Mouse (Mus musculus): ENCODE results near the gene Rcn3.
"Not testable (repeated sequence)": the region's sequence is repeated elsewhere in the genome, so short reads cannot be mapped to it uniquely, and the experiment has no call there.

Gene Rcn3

DNA sequence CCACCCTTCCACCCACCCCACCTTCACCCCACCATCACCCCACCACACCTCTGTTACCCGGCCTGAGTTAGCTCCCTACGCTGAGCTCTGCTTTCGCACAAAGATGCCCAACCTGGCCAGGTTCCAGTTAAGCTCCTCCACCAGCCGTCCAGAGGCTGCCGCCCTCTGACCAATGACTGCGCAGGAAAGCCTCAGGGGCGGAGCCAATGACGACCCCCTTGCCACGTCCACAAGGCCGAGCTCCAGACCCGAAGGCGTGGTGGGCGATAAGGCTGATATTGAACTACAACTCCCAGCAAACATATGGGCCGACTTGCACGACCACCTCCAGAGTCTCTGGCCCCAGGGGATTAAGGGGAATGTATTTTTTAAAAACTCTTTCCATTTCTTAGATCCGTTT lies at the start of gene Rcn3:
TSS of gene Rcn3 (minus strand) at position 174 of the 400 bp plus-strand sequence.
- in situ Hi-C loops (cut with MseI, MboI): no loop called here

DNA sequence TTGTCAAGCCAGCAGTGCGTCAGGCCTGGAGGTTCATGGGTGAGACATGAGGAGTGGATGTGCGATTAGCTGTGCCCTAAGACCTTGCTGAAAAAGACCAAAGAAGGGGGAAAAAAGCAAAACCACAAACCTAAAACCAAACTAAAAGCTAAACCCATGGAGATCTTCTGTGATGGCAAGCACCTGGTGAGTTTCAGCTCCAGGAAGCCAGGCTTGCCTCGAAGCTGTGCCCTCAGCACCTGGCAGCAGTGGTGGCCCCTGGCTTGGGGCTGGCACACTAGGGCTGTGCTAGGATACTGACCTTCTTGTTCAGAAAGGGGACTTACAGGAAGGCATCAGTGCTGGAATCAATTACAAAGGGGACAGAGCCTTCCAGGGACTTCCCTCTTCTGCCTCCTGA lies 49.3 kb upstream of the Rcn3 start:
- in situ Hi-C loops (cut with MseI, MboI): no loop called here

DNA sequence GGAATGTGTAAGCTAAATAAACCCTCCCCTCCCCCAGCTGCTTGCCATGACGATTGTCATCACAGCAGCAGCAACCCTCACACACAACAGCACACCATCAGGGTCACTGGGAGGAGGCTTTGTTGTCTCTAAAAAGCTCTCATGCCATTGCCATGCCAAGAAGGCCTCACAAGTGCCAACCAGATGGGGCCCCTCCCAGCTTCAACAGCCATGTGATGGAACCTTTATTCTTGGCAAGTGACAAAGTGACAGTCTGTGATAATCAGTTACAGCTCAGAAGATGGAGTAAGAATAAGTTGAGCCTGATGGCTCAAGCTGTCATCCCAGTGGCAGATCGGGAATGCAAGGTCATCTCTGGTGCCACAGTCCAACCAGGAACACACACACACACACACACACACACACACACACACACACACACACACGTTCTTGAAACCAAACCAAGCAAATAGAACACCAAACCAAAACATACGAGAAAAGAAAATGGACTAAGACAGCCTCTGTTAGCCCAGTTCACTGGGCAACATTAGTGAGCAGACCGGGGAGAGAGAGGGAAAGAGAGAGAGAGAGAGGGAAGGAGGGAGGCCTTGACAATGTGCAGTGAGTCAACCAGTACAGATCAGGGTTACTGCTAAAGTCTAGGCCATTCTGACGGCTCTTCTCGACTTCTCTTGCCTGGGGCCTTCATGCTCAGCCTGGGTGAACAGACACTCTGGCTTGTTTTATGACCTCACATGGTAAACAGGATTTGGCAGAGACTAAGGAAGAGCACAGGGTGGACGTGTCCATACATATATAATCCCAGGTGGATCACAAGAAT lies 48.1 kb upstream of the Rcn3 start:
- in situ Hi-C loops (cut with MseI, MboI): no loop called here

DNA sequence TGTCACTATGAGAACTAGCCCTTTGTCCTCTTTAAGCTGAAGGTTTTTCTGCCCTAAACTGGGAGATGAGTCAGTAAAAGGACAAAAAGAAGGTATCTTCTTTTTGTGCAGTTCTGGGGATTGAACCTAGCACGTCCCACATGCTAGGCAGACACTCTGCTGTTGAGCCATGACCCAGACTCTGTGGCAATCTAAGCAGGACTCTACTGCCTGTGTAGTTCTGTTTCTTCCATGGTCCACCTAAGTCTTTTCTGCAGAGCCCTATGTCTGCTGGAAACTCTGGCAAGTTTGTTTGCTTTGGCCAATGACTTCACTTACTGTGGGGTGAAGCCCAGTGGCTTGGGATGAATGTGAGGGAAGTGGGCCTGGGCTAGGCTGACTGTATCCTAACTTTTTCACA lies 46.4 kb upstream of the Rcn3 start:
- in situ Hi-C loops (cut with MseI, MboI): no loop called here

DNA sequence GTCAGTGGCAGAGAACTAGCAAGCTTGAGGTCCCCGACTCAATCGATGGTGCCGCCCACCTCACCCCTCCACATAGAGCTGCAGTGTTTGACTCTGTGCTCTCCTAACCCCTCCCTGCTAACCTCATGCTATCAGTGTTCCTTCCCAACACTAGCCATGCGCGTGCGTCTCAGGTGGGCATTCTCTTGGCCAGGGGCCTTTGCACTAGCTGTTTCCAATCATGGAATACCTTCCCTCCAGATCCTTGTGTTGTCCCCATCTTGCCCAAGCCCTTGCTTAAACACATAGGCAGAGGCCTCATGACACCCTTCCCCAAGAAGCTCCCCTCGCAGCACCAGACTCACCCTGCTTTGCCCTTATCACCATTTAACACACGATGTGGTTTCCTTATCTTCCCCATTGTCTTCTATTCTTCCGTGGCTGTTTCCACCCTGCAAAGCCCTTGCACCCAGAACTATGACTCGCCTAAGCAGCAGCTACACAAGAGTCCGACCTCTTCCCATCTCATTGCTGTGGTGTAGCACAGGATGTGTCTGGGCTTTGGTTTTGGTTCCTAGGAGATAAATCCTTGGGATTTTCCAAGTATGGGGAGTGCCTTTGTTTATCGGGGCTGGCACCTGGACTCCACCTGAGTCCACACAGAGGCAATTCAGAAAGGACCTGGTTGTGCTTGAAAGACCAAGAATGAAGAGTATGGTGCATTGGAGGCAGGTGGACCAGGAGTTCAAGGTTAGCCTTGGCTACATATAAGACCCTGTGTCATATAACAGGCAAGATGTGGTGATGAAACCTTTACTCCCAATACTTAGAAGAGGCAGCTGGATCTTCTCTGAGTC lies 45.4 kb upstream of the Rcn3 start:
- in situ Hi-C loops (cut with MseI, MboI): no loop called here

DNA sequence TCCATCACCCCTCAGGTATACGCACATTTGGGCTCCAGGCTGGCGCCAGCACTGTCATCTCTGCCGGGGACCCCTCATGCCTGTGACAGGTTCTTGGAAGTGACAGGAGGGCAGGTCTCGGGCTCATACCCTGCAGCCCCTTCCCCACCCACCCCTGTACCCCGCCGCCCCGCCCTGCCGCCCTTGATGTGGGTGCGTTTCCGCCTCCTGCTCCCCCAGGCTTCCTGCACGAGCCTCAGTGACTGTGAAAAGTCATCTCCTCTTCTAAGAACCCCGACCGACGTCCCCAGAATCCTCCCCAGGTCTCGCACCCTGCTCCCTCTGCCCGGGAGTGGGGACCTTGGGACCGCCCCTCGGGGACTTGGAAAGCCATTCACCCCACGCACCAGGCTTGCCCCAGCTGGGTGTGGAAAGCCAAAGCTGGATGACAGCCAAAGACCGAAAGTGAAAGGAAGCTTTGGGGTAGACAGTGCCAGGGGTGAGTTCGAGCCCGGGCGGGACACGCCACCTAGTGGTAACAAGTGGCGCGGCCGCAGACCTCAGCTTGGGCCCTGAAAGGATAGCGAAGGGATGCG lies 44.1 kb upstream of the Rcn3 start, which contains the start of the genes Gm45713 and Flt3l:
TSS of gene Gm45713 (minus strand) at position 239 of the 575 bp plus-strand sequence.
TSS of gene Flt3l (minus strand) at position 440 of the 575 bp plus-strand sequence.
- in situ Hi-C loops (cut with MseI, MboI): no loop called here

DNA sequence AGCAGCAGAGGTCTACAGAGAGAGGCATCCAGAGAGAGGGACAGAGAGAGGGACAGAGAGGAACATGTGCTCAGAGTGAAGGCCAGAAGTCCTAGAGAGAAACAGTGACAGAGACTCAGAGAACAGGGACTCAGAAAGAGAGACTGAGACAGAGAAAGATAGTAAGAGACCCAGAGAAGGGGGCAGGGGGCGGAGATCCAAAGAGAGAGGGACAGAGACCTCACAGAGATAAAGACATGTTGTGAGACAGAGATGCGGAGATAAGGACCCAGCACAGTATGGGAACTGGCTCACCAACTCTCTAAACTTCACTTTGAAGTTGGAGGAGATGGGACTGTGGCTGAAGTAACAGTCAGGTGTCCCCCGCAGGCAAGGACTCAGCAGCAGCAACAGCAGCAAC lies 43.3 kb upstream of the Rcn3 start:
- in situ Hi-C loops (cut with MseI, MboI): no loop called here

DNA sequence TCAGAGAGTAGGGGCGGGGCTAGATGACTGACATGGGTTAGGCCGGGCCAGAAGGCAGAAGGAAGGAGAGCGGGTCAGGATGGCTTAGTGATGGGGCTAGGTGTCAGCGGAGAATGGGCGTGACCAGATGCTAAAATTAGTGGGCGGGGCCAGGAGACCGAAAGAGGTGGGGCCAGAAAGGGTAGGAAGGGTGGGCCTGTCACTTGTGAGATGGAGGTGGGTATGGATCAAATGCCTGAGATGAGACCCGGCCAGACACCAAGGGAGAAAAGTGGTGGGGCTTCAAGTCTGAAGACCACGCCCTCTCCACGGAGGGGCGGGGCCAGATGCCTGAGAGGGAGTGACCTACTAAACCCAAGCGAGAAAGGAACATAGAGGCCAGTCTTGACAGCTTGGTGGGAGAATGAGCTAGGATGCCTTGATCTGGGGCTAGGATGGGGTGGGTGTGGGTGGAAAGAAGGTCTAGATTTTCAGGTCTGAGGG lies 42.6 kb upstream of the Rcn3 start:
- in situ Hi-C loops (cut with MseI, MboI): no loop called here

DNA sequence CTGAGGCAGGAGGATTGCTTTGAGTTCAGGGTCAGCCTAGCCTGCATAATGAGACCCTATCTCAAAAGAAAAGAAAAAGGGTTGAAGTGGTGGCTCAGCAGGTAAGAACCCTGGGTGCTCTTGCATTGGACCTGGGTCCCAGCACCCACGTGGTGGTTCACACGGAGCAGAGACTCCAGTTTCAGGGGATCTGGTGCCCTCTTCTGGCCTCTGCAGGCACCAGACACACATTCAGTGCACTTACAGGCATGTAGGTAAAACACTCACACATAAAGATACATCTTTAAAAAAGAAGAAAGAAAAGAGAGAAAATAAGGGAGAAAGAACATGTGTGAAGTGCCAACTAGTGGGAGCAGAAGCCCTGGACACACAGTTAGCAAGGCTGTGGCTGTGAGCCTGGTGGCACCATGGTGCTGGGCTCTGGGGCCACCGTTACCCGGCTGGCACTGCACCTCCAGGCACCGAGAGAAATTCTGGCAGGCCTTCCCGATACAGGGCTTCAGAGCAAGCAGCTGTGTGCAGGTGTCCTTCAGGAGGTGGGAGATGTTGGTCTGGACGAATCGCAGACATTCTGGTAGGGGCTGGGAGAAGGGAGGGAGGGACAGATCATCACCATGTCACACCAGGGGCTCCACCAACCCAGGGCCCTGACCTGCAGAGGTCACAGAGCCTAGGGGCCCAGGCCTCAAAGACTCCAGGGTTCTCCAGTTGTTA lies 41.6 kb upstream of the Rcn3 start:
- in situ Hi-C loops (cut with MseI, MboI): no loop called here

DNA sequence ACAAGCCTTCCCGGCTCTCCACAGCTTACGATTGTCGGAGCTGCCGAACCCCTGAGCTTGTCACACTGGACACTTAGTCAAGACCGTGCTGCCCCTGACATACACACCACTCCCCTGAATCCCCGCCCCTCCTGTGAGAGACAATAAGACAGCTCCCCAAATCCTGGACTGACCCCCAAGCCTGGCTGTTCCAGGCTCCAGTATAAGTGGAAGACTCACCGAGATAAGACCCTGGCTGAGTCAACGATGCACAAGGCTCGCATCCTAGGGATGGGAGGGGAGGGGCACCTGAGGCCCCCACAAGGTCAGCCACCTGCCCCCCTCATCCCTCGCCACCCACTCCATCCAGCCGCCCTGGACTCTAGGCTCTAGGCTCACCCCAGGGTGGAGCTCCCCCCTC lies 39.8 kb upstream of the Rcn3 start:
- in situ Hi-C loops (cut with MseI, MboI): no loop called here

DNA sequence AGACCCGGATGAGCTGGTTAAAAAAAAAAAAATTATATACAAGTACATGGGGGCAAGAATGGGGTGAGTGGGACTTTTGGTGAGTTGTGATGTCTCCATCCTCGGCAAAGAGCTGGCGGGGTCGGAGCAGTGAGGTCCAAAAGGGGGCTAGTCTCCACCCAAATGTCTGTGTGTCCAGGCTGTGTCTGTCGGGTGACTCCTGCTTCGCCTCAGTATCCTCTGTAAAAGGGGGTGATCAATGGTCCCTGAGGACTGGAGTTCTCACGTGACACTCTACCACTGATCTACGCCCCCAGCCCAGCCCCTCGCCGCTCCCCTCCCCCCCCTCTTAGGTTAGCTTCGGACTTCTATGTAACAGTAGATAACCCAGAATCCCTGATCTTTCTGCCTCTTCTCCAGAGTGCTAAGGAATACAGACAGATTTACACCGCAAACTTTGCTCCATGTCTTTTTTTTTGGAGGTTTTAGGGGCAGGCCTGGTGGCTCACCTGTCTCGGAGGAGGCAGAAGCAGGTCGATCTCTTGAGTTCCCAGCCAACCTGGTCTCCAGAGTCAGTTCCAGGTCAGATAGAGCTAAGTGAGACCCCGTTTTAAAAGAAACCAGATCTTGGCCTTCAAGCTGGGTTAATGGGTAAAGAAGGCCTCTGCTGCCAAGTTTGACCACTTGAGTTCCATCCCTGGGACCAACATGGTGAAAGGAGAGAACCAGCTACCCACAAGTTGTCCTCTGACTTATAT lies 37.9 kb upstream of the Rcn3 start:
- in situ Hi-C loops (cut with MseI, MboI): no loop called here

DNA sequence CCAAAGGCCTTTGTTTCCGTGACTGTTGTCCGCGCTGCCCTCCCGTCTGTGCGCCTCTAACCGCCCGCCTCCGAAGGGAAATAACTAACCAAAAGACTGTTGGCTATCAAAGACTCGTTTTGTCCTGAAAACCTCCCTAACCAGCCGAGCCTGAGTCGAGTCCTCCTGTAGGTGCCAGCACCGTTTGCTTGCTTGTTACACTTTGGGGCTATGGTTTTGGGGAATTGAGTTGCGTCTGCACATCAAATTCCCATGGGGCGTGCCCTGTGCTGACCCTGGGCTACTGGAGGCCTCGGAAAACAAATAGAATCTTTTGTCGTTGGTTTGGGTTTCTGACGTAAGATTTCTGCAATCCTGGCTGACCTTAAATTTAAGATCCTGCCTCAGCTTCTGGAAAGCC lies 37.3 kb upstream of the Rcn3 start:
- in situ Hi-C loops (cut with MseI, MboI): no loop called here

DNA sequence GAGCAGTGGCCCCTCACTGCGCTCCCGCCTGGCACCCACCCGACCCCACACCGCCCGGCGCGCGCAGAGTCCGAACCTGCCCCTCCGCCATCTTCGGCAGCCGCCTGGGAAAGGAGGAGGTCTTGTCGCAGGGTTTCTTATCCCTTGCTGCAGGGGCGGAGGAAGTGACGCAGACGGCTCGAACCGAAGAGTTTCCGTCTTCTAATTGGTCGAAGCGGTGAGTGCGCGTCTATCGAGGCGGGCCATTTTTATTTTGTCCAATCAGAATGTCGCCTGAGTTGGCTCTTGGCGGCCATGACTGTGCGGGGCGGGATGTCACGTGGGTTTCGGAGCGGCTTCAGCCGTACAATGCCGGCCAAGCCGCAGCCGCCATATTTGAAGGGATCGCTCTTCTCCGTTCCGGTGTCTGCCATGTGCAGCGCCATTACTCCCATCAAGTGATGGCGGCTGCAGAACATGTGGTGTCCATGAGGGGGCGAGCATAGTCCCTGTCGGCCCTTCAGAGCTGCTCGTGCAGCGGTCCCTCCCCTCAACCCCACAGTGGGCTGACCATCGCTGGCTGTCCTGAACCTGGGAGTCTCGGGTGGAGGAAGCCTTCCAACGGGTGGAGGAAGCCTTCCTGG lies 36.7 kb upstream of the Rcn3 start, which contains the start of gene Rpl13a:
TSS of gene Rpl13a (minus strand) at position 138 of the 623 bp plus-strand sequence.
- in situ Hi-C loops (cut with MseI, MboI): no loop called here

DNA sequence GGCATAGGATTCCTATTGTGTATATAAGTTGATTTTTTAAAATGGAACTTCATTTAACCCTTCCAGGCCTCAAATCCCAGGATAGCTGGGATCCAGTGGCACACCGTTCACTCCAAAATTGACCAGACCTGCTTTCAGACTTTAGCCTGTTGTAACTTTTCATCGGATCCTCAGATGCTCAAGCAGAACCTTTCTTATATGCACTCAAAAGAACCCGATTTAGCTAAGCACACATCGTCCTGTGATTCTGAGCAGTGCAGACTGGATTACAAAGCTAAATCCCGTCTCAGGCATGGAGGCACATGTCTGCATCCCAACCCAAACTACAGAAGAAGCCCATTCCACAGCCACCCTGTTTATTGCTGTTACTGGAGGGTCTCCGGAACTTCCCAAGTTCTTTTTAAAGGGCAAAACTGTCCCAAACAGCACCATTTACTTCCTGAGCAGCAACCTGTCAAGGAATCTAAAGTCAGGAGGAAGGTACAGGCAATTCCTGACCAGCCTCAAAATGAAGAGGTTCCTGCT lies 35.7 kb upstream of the Rcn3 start:
- in situ Hi-C loops (cut with MseI, MboI): no loop called here

DNA sequence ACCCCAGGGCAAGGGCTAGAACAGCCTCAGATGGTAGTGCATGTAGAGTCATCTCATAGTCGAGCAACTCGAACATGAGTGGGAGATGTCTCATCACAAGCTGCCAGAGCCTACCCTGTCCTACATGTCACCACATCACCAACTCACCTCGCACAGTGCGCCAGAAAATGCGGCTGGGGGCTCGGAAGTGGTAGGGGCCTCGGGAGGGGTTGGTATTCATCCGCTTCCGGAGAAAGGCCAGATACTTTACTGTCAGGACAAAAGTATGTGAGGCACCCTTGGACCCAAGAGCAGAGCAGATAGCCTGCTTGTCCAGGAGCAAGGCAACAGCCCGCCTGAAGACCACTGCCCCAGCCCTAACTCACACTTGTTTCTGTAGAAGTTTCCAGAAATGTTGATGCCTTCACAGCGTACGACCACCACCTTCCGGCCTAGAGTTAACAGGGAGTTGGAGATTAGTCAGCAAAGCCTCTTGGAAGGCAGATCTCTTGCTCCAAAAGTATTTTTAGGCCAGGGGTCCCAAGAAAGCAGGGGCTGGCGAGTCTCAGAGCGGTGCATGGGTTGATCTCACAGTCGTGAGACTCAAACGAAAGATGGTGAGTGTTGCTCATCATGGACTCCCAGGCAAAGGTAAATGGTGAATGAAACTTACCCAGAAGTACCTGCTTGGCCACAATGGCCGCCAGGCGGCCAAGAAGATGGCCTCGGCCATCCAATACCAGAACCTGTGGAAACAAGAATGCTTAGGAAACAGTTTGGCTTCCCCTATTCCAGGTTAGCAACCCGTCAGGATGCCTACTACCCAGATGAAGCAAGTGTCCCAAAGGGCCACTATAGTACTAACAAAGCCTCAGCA lies 35.1 kb upstream of the Rcn3 start:
- in situ Hi-C loops (cut with MseI, MboI): no loop called here

DNA sequence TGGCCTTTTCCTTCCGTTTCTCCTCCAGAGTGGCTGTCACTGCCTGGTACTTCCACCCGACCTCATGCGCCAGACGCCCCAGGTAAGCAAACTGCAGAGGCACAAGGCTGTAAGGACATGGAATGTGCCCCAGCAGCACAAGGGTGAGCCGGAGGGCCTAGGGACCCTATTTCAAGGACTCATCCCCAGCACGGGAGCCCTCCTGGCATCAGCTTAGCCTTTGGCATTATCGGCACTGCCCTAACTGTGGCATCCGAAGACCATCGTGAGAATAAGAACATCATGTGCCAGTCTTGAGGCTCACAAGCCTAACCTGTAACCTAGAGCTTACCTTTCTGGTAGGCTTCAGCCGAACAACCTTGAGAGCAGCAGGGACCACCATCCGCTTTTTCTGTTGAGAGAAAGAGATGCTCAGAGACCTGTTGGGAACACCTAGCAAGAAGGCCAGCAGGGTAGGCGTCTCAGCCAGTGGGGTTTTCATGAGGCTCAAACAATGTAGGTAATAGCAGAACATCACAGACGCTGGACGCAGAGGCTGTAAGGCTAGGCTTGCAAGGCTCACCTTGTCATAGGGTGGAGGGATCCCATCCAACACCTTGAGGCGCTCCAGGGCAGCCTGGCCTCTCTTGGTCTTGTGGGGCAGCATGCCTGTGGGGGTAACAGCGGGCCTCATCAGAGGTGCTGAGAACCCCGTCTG lies 34.3 kb upstream of the Rcn3 start:
- in situ Hi-C loops (cut with MseI, MboI): no loop called here

DNA sequence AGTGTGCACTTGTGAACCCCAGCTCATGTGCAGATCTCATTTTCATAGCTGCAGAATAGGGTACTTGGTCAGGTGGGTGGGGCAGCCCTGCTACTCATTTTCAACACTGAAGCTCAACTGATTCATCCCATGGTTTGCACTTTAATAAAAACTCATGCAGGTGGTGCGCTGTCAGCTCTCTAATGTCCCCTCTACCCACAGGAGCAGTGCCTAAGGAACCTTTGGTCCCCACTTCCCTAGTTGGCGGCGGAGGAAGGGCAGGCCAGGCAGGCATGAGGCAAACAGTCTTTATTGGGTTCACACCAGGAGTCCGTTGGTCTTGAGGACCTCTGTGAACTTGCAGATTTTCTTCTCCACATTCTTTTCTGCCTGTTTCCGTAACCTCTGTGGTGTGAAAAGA lies 33.6 kb upstream of the Rcn3 start:
- in situ Hi-C loops (cut with MseI, MboI): not testable (repeated sequence)

DNA sequence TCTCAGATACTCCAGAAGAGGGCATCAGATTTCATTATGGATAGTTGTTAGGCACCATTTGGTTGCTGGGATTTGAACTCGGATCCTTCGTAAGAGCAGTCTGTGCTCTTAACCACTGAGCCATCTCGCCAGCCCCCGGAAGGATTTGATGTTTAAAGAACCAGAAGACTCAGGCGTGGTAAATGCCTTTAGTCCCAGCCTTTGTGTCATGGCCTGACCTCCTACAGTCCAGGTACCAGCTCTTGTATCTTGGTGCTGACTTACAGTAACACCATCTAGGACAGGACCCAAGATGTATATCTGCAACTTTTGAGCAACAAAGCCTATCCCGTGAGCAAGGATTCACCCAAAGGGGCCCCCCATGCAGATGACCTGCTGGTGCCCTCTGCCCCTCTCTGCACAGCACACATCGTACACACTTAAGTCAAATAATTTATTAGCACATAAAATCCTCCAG lies 33.2 kb upstream of the Rcn3 start:
- in situ Hi-C loops (cut with MseI, MboI): no loop called here

Data from mouse trophoblast stem cell (cell line).